Mouse (Mus musculus) frontal cortex, postnatal 36 days (tissue): ENCODE measurements around the gene Ppie.
A peak's percentile ranks its signal among the peaks of the same experiment; 100 is the strongest.
"Not testable (repeated sequence)": the region's sequence is repeated elsewhere in the genome, so short reads cannot be mapped to it uniquely, and the experiment has no call there.

ENCODE experiments used
- DNase-seq, 2 experiments: peaks; one replicate each; pipeline ENCODE4 v3.0.0; 2022; ENCODE audit warnings: low spot score in 2 of 2

Gene Ppie

GRCm38 (mm10) chr4:123114651-123115050 lies 25.1 kb downstream of the Ppie start:
- DNase-seq: not testable (repeated sequence)

GRCm38 (mm10) chr4:123112216-123112764 lies 27.5 kb downstream of the Ppie start:
- DNase-seq: no peak

GRCm38 (mm10) chr4:123111275-123111983 lies 28.3 kb downstream of the Ppie start:
- not testable (repeated sequence) for DNase-seq

GRCm38 (mm10) chr4:123110751-123111150 lies 29.0 kb downstream of the Ppie start:
- peak; percentile 28 to 54 for DNase-seq

- DNase-seq: no peak
Measured at GRCm38 (mm10) chr4:123108056-123108455, 31.7 kb downstream of the Ppie start.

- no peak for DNase-seq
Measured at GRCm38 (mm10) chr4:123106864-123107263, 32.9 kb downstream of the Ppie start.

- not testable (repeated sequence) for DNase-seq
Measured at GRCm38 (mm10) chr4:123105929-123106328, 33.8 kb downstream of the Ppie start.

- no peak for DNase-seq
Measured at GRCm38 (mm10) chr4:123105451-123105790, 34.3 kb downstream of the Ppie start.

GRCm38 (mm10) chr4:123104651-123105450 lies 34.9 kb downstream of the Ppie start, which contains the start of gene Bmp8b:
Gene Bmp8b (plus strand): TSS chr4:123105165.
- DNase-seq: no peak

GRCm38 (mm10) chr4:123093869-123094268 lies 45.9 kb downstream of the Ppie start:
- DNase-seq: no peak

GRCm38 (mm10) chr4:123093064-123093776 lies 46.5 kb downstream of the Ppie start:
- DNase-seq: no peak

- no peak for DNase-seq
Measured at GRCm38 (mm10) chr4:123092621-123093020, 47.1 kb downstream of the Ppie start.

- no peak for DNase-seq
Measured at GRCm38 (mm10) chr4:123086381-123086780, 53.4 kb downstream of the Ppie start.

- DNase-seq: no peak
Measured at GRCm38 (mm10) chr4:123085290-123085689, 54.5 kb downstream of the Ppie start.

GRCm38 (mm10) chr4:123083323-123083902 lies 56.3 kb downstream of the Ppie start:
- DNase-seq: no peak

- DNase-seq: peak; percentile 55 to 57
Measured at GRCm38 (mm10) chr4:123082283-123083163, 57.2 kb downstream of the Ppie start.

GRCm38 (mm10) chr4:123080791-123081190 lies 59.0 kb downstream of the Ppie start:
- peak; percentile 27 to 28 for DNase-seq

- no peak for DNase-seq
Measured at GRCm38 (mm10) chr4:123078231-123078630, 61.5 kb downstream of the Ppie start.
